Mouse (Mus musculus) CH12.LX (cell line): ENCODE data around the gene Slc22a14.

ENCODE experiments used
- CHD2 ChIP-seq: IDR thresholded peaks from 2 replicates; pipeline ENCODE4 v1.6.1; 2011; ENCODE audit warnings: low read length, improper control_type of control experiment
- CTCF ChIP-seq, 2 experiments: IDR thresholded peaks in 1 of 2; conservative IDR thresholded peaks in 1 of 2; 2 replicates each; pipeline ENCODE4 v1.5.1; 2011 to 2012; ENCODE audit warnings: low read depth in 2 of 2, low read length in 2 of 2, improper control_type of control experiment in 1 of 2, inconsistent platforms in 1 of 2, mild to moderate bottlenecking in 1 of 2, moderate library complexity in 1 of 2
- EP300 ChIP-seq: IDR thresholded peaks from 2 replicates; pipeline ENCODE4 v1.6.1; 2011; ENCODE audit warnings: low read length, improper control_type of control experiment
- MAFK ChIP-seq: IDR thresholded peaks from 2 replicates; pipeline ENCODE4 v1.6.1; 2011; ENCODE audit warnings: low read length, improper control_type of control experiment; ENCODE audit not compliant: insufficient replicate concordance
- MAZ ChIP-seq: IDR thresholded peaks from 2 replicates; pipeline ENCODE4 v1.6.1; 2012; ENCODE audit warnings: low read depth, mild to moderate bottlenecking, inconsistent platforms, low read length, improper control_type of control experiment, moderate library complexity
- NRF1 ChIP-seq: IDR thresholded peaks from 2 replicates; pipeline ENCODE4 v1.6.1; 2014; ENCODE audit warnings: low read depth, mild to moderate bottlenecking, inconsistent platforms, low read length, improper control_type of control experiment, moderate library complexity
- POLR2A ChIP-seq: IDR thresholded peaks from 2 replicates; pipeline ENCODE4 v1.6.1; 2011; ENCODE audit warnings: low read depth, mild to moderate bottlenecking, improper control_type of control experiment, low read length
- RAD21 ChIP-seq: IDR thresholded peaks from 2 replicates; pipeline ENCODE4 v1.6.1; 2011; ENCODE audit warnings: low read depth, mild to moderate bottlenecking, low read length, improper control_type of control experiment, moderate library complexity
- SMC3 ChIP-seq: IDR thresholded peaks from 2 replicates; pipeline ENCODE4 v1.6.1; 2011; ENCODE audit warnings: low read depth, low read length, improper control_type of control experiment
- UBTF ChIP-seq: IDR thresholded peaks from 2 replicates; pipeline ENCODE4 v1.6.1; 2012; ENCODE audit warnings: low read depth, mild to moderate bottlenecking, inconsistent platforms, low read length, improper control_type of control experiment, moderate library complexity
- USF1 ChIP-seq: IDR thresholded peaks from 2 replicates; pipeline ENCODE4 v1.6.1; 2014; ENCODE audit warnings: low read depth, mild to moderate bottlenecking, inconsistent platforms, low read length, improper control_type of control experiment
- USF2 ChIP-seq: conservative IDR thresholded peaks from 2 replicates; pipeline ENCODE4 v1.6.1; 2011; ENCODE audit warnings: low read depth, low read length, improper control_type of control experiment

DNA sequence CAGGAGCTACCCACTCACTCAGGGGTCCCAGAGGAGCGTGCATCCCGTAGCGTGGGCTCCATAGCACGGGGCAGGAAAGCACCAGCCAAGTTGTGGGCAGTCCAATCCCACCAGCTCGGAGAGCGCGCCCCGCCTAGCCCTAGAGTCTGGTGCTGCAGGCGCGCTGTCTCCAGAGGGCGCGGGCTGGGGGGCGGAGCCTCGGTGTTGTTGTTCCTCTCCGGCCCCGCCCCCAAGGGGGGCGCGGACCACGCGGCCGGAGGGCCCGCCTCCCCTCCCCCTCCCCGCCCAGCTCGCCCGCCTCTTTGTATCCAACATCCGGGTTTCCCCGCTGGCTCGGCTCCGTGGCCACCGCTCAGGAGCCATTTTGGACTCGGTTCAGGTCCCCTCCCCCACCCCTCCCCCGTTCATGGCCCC is 36.5 kb upstream of the Slc22a14 start, which contains the start of gene Acvr2b:
- TF ChIP-seq USF1 (no peak), EP300 (no peak), CTCF (conservative IDR thresholded peaks at IDR 0.05 in 1 of 2, IDR thresholded peaks at IDR 0.05 in 1 of 2; ENCODE audit: low read depth in 2 of 2, low read length in 2 of 2) (peak in 1 of 2 experiments; percentile 9; a peak in 2 of 4 replicates), MAFK (no peak), UBTF (no peak), SMC3 (no peak), CHD2 (peak; percentile 24; the same call in 1 of the 2 replicates), NRF1 (no peak), POLR2A (no peak), USF2 (no peak), RAD21 (no peak; the same call in 1 of the 2 replicates), MAZ (no peak)
